17 mouse cellular contexts compared by ENCODE assay signal in the genomic region with DNA sequence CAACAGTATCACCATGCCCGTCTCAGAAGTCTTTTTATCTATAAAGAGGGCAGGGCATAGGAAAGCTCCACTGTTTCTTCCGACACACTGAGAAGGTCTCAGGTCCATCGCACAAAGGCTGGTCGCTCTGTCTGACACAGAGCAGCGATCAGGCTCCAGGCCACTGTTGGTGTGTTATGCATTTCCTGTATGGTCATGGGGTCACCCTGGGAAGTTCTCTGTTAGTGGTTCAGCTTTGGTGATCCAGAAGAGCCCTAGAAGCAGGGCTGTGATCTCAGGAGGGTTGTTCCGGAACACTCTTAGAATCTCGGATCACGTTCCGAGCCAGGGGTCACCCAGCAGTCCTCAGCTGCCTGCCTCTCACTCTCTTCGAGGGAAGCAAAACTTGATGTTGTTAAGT.
DNase-seq lines count a peak whose midpoint lies in the region; ATAC-seq lines count a peak whose summit lies in the region.
"Had no signal": no experiment of that assay in that cellular context is flagged by ENCODE, and none has a peak within 500 bp of the region (broad histone marks: within the 10 kb centered on the region; RNA-seq: fewer than 3 reads in every experiment).

No protein-coding gene starts in this region.

- no peak; the same call in 1 of the 2 replicates for ATAC-seq in kidney, embryonic 15.5 days (replicated peaks; ENCODE audit: low FRiP score)
- ATAC-seq in inflammation-experienced regulatory T-cells, adult 6 months = no peak
- ATAC-seq in midbrain, embryonic 11.5 days (ENCODE audit: low FRiP score) = no peak
- ATAC-seq: intestine, postnatal 0 days; midbrain, embryonic 15.5 days had no signal

- peaks cover 22% of the 10 kb centered on the region for H3K4me1 ChIP-seq in kidney, embryonic 15.5 days
- no peaks in the 10 kb centered on the region for H3K4me1 ChIP-seq in midbrain, embryonic 11.5 days (ENCODE audit: control insufficient read depth, insufficient read depth, low read length)
- H3K4me1 ChIP-seq: midbrain, embryonic 15.5 days had no signal

- no peaks in the 10 kb centered on the region for H3K36me3 ChIP-seq in kidney, embryonic 15.5 days
- no peaks in the 10 kb centered on the region for H3K36me3 ChIP-seq in midbrain, embryonic 11.5 days (ENCODE audit: control insufficient read depth, insufficient read depth, low read length)
- H3K36me3 ChIP-seq: embryonic facial prominence, embryonic 15.5 days; forebrain, embryonic 10.5 days; hindbrain, embryonic 13.5 days; lung, embryonic 15.5 days; midbrain, embryonic 15.5 days had no signal

- H3K9me3 ChIP-seq in kidney, embryonic 15.5 days (replicated peaks) = no peaks in the 10 kb centered on the region
- H3K9me3 ChIP-seq in midbrain, embryonic 11.5 days (ENCODE audit: control insufficient read depth, low read length) = no peaks in the 10 kb centered on the region
- H3K9me3 ChIP-seq: embryonic facial prominence, embryonic 15.5 days; forebrain, embryonic 10.5 days; hindbrain, embryonic 13.5 days; lung, embryonic 15.5 days; midbrain, embryonic 15.5 days had no signal

- H3K4me2 ChIP-seq in kidney, embryonic 15.5 days = no peak overlapping the region
- no peak overlapping the region for H3K4me2 ChIP-seq in midbrain, embryonic 11.5 days
- H3K4me2 ChIP-seq: embryonic facial prominence, embryonic 15.5 days; hindbrain, embryonic 13.5 days; lung, embryonic 15.5 days; midbrain, embryonic 15.5 days had no signal

- H3K27ac ChIP-seq in kidney, embryonic 15.5 days = no peak overlapping the region; the same call in 1 of the 2 replicates
- no peak overlapping the region for H3K27ac ChIP-seq in midbrain, embryonic 11.5 days (ENCODE audit: low read depth, low read length)
- H3K27ac ChIP-seq: embryonic facial prominence, embryonic 15.5 days; forebrain, embryonic 10.5 days; gastrocnemius, adult 2 months; hindbrain, embryonic 13.5 days; lung, embryonic 15.5 days; midbrain, embryonic 15.5 days had no signal

- peak; percentile 32 for DNase-seq in kidney, adult 11 months
- peak; percentile 57 to 58 for DNase-seq in B cell, adult 2 months
- DNase-seq in kidney, adult 8-10 months = peak; percentile 21 to 28
- DNase-seq in kidney, postnatal 4 days = peak; percentile 29 to 41
- no peak for DNase-seq in midbrain, embryonic 11.5 days (ENCODE audit: low spot score, missing footprints)
- DNase-seq: cerebellum, adult 9-10 months; embryo, embryonic 11 days; gastrocnemius, adult 2 months; thymus, postnatal 4 days had no signal

- H3K4me3 ChIP-seq in kidney, embryonic 15.5 days (replicated peaks) = no peak overlapping the region
- H3K4me3 ChIP-seq in midbrain, embryonic 11.5 days (ENCODE audit: low read depth, low read length) = no peak overlapping the region
- H3K4me3 ChIP-seq: embryonic facial prominence, embryonic 15.5 days; forebrain, embryonic 10.5 days; gastrocnemius, adult 2 months; hindbrain, embryonic 13.5 days; lung, embryonic 15.5 days; midbrain, embryonic 15.5 days had no signal

- no peak overlapping the region for H3K9ac ChIP-seq in kidney, embryonic 15.5 days
- H3K9ac ChIP-seq in midbrain, embryonic 11.5 days (ENCODE audit: low read length) = no peak overlapping the region
- H3K9ac ChIP-seq: embryonic facial prominence, embryonic 15.5 days; hindbrain, embryonic 13.5 days; lung, embryonic 15.5 days; midbrain, embryonic 15.5 days had no signal

- 54% methylated on average over 10 of the region's 10 CpGs for WGBS in kidney, embryonic 15.5 days
- WGBS in midbrain, embryonic 11.5 days = 87% methylated on average over 10 of the region's 10 CpGs

- no peaks in the 10 kb centered on the region for H3K27me3 ChIP-seq in kidney, embryonic 15.5 days
- H3K27me3 ChIP-seq in midbrain, embryonic 11.5 days (ENCODE audit: control insufficient read depth, insufficient read depth, low read length) = no peaks in the 10 kb centered on the region
- H3K27me3 ChIP-seq: embryonic facial prominence, embryonic 15.5 days; hindbrain, embryonic 13.5 days; lung, embryonic 15.5 days; midbrain, embryonic 15.5 days had no signal
